8 mouse cellular contexts compared by ENCODE assay signal in genomic region chr11:117828888-117829604, GRCm38 (mm10). TPM values are rescaled to one million over a fixed set of nuclear protein-coding genes. Genes with fewer than 3 reads are reported as not detected.
A peak's percentile ranks its signal among the peaks of the same experiment; 100 is the strongest.
DNase-seq lines count a peak whose midpoint lies in the region; ATAC-seq and TF ChIP-seq lines count a peak whose summit lies in the region.

No protein-coding gene starts in this region.

- no peak for DNase-seq in limb, embryonic 10.5 days (ENCODE audit: low spot score)
- DNase-seq in heart, postnatal 0 days (ENCODE audit: low spot score) = peak; percentile 62
- DNase-seq in spleen, postnatal 10 days (ENCODE audit: low spot score in 2 of 2) = peak; percentile 59 to 67
- no peak for DNase-seq in B cell, adult 2 months
- DNase-seq in right cerebral cortex, adult 2 months (ENCODE audit: low spot score in 2 of 2) = no peak

- TF ChIP-seq EP300 in heart, postnatal 0 days (IDR thresholded peaks at IDR 0.05; ENCODE audit: low read depth) = no peak

- no peak overlapping the region for H3K9ac ChIP-seq in limb, embryonic 12.5 days (replicated peaks)
- 0 out of 2 replicates have a peak overlapping the region, but pooled peaks have one; percentile 17 for H3K9ac ChIP-seq in heart, postnatal 0 days (replicated peaks; ENCODE audit: low read depth, low read length)
- peak overlapping the region; percentile 1; the same call in 1 of the 2 replicates for H3K9ac ChIP-seq in limb, embryonic 13.5 days

- H3K36me3 ChIP-seq in limb, embryonic 12.5 days = peaks cover under 1% of the 10 kb centered on the region; the same call in 1 of the 2 replicates
- peaks cover 3% of the 10 kb centered on the region for H3K36me3 ChIP-seq in limb, embryonic 10.5 days
- H3K36me3 ChIP-seq in heart, postnatal 0 days (replicated peaks; ENCODE audit: control insufficient read depth, insufficient read depth, low read length) = no peaks in the 10 kb centered on the region
- H3K36me3 ChIP-seq in limb, embryonic 13.5 days = no peaks in the 10 kb centered on the region

- ATAC-seq in limb, embryonic 12.5 days (ENCODE audit: insufficient number of reproducible peaks, insufficient read depth, low FRiP score, low TSS enrichment, low read depth) = no peak
- peak; percentile 22 for ATAC-seq in heart, postnatal 0 days (ENCODE audit: insufficient read depth, low read depth)
- no peak for ATAC-seq in limb, embryonic 13.5 days (ENCODE audit: low FRiP score, low read depth)

- H3K27ac ChIP-seq in limb, embryonic 12.5 days = 0 out of 2 replicates have a peak overlapping the region, but pooled peaks have one; percentile 41
- H3K27ac ChIP-seq in limb, embryonic 10.5 days = no peak overlapping the region
- peak overlapping the region; percentile 82 for H3K27ac ChIP-seq in bone marrow macrophage, adult 2 months (ENCODE audit: insufficient read depth, low read depth, low read length)
- peak overlapping the region; percentile 91 for H3K27ac ChIP-seq in heart, postnatal 0 days (ENCODE audit: low read depth)
- peak overlapping the region; percentile 44; the same call in 1 of the 2 replicates for H3K27ac ChIP-seq in limb, embryonic 13.5 days

- no peak for TF ChIP-seq CTCF in bone marrow macrophage, adult 2 months (IDR thresholded peaks at IDR 0.05; ENCODE audit: low read depth, low read length)
- TF ChIP-seq CTCF in heart, postnatal 0 days (IDR thresholded peaks at IDR 0.05; ENCODE audit: low read depth) = no peak

- no peak overlapping the region for H3K4me2 ChIP-seq in limb, embryonic 12.5 days
- H3K4me2 ChIP-seq in heart, postnatal 0 days (ENCODE audit: low read depth, low read length) = no peak overlapping the region; the same call in 1 of the 2 replicates
- H3K4me2 ChIP-seq in limb, embryonic 13.5 days (replicated peaks) = no peak overlapping the region

- no peak for TF ChIP-seq POLR2A in bone marrow macrophage, adult 2 months (IDR thresholded peaks at IDR 0.05; ENCODE audit: borderline replicate concordance, low read depth, low read length)

- peaks cover 50% of the 10 kb centered on the region for H3K4me1 ChIP-seq in limb, embryonic 12.5 days (replicated peaks)
- peaks cover 56% of the 10 kb centered on the region for H3K4me1 ChIP-seq in limb, embryonic 10.5 days
- H3K4me1 ChIP-seq in bone marrow macrophage, adult 2 months (ENCODE audit: control insufficient read depth, insufficient read depth, low read length) = peaks cover 59% of the 10 kb centered on the region
- peaks cover 66% of the 10 kb centered on the region for H3K4me1 ChIP-seq in heart, postnatal 0 days (ENCODE audit: control insufficient read depth, insufficient read depth)
- peaks cover 66% of the 10 kb centered on the region for H3K4me1 ChIP-seq in limb, embryonic 13.5 days

- no peak overlapping the region for H3K4me3 ChIP-seq in limb, embryonic 12.5 days (replicated peaks)
- no peak overlapping the region for H3K4me3 ChIP-seq in limb, embryonic 10.5 days
- no peak overlapping the region for H3K4me3 ChIP-seq in bone marrow macrophage, adult 2 months (ENCODE audit: insufficient read depth, low read length)
- H3K4me3 ChIP-seq in heart, postnatal 0 days (ENCODE audit: low read depth, low read length) = no peak overlapping the region
- no peak overlapping the region for H3K4me3 ChIP-seq in limb, embryonic 13.5 days

- 59% methylated on average over 9 of the region's 9 CpGs for WGBS in limb, embryonic 12.5 days
- 65% methylated on average over 9 of the region's 9 CpGs for WGBS in limb, embryonic 10.5 days
- 10% methylated on average over 9 of the region's 9 CpGs for WGBS in heart, postnatal 0 days
- WGBS in limb, embryonic 13.5 days = 67% methylated on average over 9 of the region's 9 CpGs

- H3K27me3 ChIP-seq in limb, embryonic 12.5 days = no peaks in the 10 kb centered on the region
- no peaks in the 10 kb centered on the region for H3K27me3 ChIP-seq in limb, embryonic 10.5 days (ENCODE audit: low read depth, poor library complexity, severe bottlenecking)
- no peaks in the 10 kb centered on the region for H3K27me3 ChIP-seq in heart, postnatal 0 days (ENCODE audit: control insufficient read depth, insufficient read depth, low read length)
- no peaks in the 10 kb centered on the region for H3K27me3 ChIP-seq in limb, embryonic 13.5 days

- H3K9me3 ChIP-seq in limb, embryonic 12.5 days = no peaks in the 10 kb centered on the region
- H3K9me3 ChIP-seq in limb, embryonic 10.5 days (replicated peaks) = no peaks in the 10 kb centered on the region
- no peaks in the 10 kb centered on the region for H3K9me3 ChIP-seq in heart, postnatal 0 days (replicated peaks; ENCODE audit: control insufficient read depth, low read length)
- H3K9me3 ChIP-seq in limb, embryonic 13.5 days = no peaks in the 10 kb centered on the region

RNA-seq across cellular contexts. Expression of gene Tk1, which starts 3.2 kb away (rescaled TPM):
- polyA plus RNA-seq in limb, embryonic 12.5 days (2016; fragmentation: Nextera tagmentation; extraction: Ambion mirVana) = 136 and 143 TPM in 2 replicates
- 170 and 183 TPM in 2 replicates for polyA plus RNA-seq in limb, embryonic 10.5 days (2016; fragmentation: Nextera tagmentation; extraction: Ambion mirVana)
- 56.8 and 70.1 TPM in 2 replicates for polyA plus RNA-seq in bone marrow macrophage, adult 2 months (2012; ENCODE audit: insufficient read depth, insufficient read length, missing spikeins)
- 103 and 117 TPM in 2 replicates for total RNA-seq in heart, postnatal 0 days (2014; rRNA removed; ENCODE audit: low replicate concordance)
- polyA plus RNA-seq in heart, postnatal 0 days (2015; fragmentation: Nextera tagmentation; extraction: Ambion mirVana) = 41.4 and 44.0 TPM in 2 replicates
- polyA plus RNA-seq in limb, embryonic 13.5 days (2015; fragmentation: Nextera tagmentation; extraction: Ambion mirVana) = 133 and 137 TPM in 2 replicates

RNA-seq across cellular contexts. Expression of gene Afmid, which starts 3.3 kb away (rescaled TPM):
- 3.5 and 4.2 TPM in 2 replicates for polyA plus RNA-seq in limb, embryonic 12.5 days (2016; fragmentation: Nextera tagmentation; extraction: Ambion mirVana)
- polyA plus RNA-seq in limb, embryonic 10.5 days (2016; fragmentation: Nextera tagmentation; extraction: Ambion mirVana) = 2.4 and 3.3 TPM in 2 replicates
- polyA plus RNA-seq in bone marrow macrophage, adult 2 months (2012; ENCODE audit: insufficient read depth, insufficient read length, missing spikeins) = 3.5 and 9.9 TPM in 2 replicates
- 14.5 and 17.6 TPM in 2 replicates for total RNA-seq in heart, postnatal 0 days (2014; rRNA removed; ENCODE audit: low replicate concordance)
- polyA plus RNA-seq in heart, postnatal 0 days (2015; fragmentation: Nextera tagmentation; extraction: Ambion mirVana) = 13.1 and 16.5 TPM in 2 replicates
- polyA plus RNA-seq in limb, embryonic 13.5 days (2015; fragmentation: Nextera tagmentation; extraction: Ambion mirVana) = 5.6 and 6.2 TPM in 2 replicates

RNA-seq across cellular contexts. Expression of gene Gm20708, which starts 19.6 kb away (rescaled TPM):
- polyA plus RNA-seq in limb, embryonic 12.5 days (2016; fragmentation: Nextera tagmentation; extraction: Ambion mirVana) = 0.36 and 0.58 TPM in 2 replicates
- 0.23 and 0.58 TPM in 2 replicates for polyA plus RNA-seq in limb, embryonic 10.5 days (2016; fragmentation: Nextera tagmentation; extraction: Ambion mirVana)
- polyA plus RNA-seq in bone marrow macrophage, adult 2 months (2012; ENCODE audit: insufficient read depth, insufficient read length, missing spikeins) = 4.0 and 5.0 TPM in 2 replicates
- 2.6 TPM in 1 of 2 replicates, not detected in the other for total RNA-seq in heart, postnatal 0 days (2014; rRNA removed; ENCODE audit: low replicate concordance)
- 0.52 and 0.68 TPM in 2 replicates for polyA plus RNA-seq in heart, postnatal 0 days (2015; fragmentation: Nextera tagmentation; extraction: Ambion mirVana)
- polyA plus RNA-seq in limb, embryonic 13.5 days (2015; fragmentation: Nextera tagmentation; extraction: Ambion mirVana) = 0.60 and 0.72 TPM in 2 replicates

RNA-seq across cellular contexts. Expression of gene Syngr2, which starts 19.6 kb away (rescaled TPM):
- 27.6 and 28.8 TPM in 2 replicates for polyA plus RNA-seq in limb, embryonic 12.5 days (2016; fragmentation: Nextera tagmentation; extraction: Ambion mirVana)
- 24.4 and 31.3 TPM in 2 replicates for polyA plus RNA-seq in limb, embryonic 10.5 days (2016; fragmentation: Nextera tagmentation; extraction: Ambion mirVana)
- polyA plus RNA-seq in bone marrow macrophage, adult 2 months (2012; ENCODE audit: insufficient read depth, insufficient read length, missing spikeins) = 183 and 189 TPM in 2 replicates
- total RNA-seq in heart, postnatal 0 days (2014; rRNA removed; ENCODE audit: low replicate concordance) = 151 TPM in 2 replicates
- polyA plus RNA-seq in heart, postnatal 0 days (2015; fragmentation: Nextera tagmentation; extraction: Ambion mirVana) = 95.2 and 105 TPM in 2 replicates
- 38.4 and 39.5 TPM in 2 replicates for polyA plus RNA-seq in limb, embryonic 13.5 days (2015; fragmentation: Nextera tagmentation; extraction: Ambion mirVana)

RNA-seq across cellular contexts. Expression of gene Birc5, which starts 20.0 kb away (rescaled TPM):
- polyA plus RNA-seq in limb, embryonic 12.5 days (2016; fragmentation: Nextera tagmentation; extraction: Ambion mirVana) = 346 and 369 TPM in 2 replicates
- 395 and 434 TPM in 2 replicates for polyA plus RNA-seq in limb, embryonic 10.5 days (2016; fragmentation: Nextera tagmentation; extraction: Ambion mirVana)
- polyA plus RNA-seq in bone marrow macrophage, adult 2 months (2012; ENCODE audit: insufficient read depth, insufficient read length, missing spikeins) = 97.3 and 103 TPM in 2 replicates
- total RNA-seq in heart, postnatal 0 days (2014; rRNA removed; ENCODE audit: low replicate concordance) = 36.1 and 56.8 TPM in 2 replicates
- 83.6 and 85.0 TPM in 2 replicates for polyA plus RNA-seq in heart, postnatal 0 days (2015; fragmentation: Nextera tagmentation; extraction: Ambion mirVana)
- 307 and 322 TPM in 2 replicates for polyA plus RNA-seq in limb, embryonic 13.5 days (2015; fragmentation: Nextera tagmentation; extraction: Ambion mirVana)

Comparison
In these comparisons a context has a peak if more than half of its experiments do, and no peak if none do; other contexts are left out.
1. DNase-seq: peak in heart, postnatal 0 days (single experiment) and spleen, postnatal 10 days (2 of 2); none in limb, embryonic 10.5 days (single experiment), B cell, adult 2 months (0 of 2) and right cerebral cortex, adult 2 months (0 of 2).